Mouse (Mus musculus): ENCODE measurements around the gene Mtcp1.

DNA sequence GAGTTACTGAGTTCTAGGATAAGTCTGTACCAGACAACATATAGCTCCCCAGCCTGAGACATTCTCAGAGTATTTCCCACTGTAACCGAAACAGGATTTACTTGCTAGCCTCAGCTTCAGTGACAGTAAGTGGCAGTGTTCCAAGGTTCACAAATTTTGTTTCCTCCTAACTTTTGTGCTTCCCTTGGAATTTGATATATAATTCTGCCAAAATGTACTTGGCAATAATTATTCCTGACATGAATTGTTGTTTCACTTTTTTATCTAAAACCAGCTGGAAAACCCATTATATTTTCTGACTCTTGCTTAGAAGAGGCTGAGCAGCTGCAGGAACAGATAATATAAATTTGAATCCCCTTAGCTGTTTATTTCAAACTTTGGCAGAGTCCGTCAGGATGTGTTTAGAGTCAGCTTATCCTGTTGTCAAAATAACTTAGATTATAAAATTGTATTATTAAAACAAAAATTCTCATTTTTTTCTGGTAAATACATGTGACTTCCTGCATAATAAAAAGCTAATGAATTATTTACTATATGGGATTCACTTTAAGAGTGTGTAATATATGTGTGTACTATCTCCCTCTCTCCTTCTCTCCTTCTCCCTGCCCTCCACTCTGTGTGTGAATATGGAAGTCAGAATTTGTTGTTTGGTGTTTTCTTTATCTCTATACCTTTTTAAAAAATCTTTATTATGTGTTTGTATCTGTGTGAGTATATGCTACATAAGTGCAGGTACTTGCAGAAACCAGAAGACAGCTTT lies 43.5 kb downstream of the Mtcp1 start:
- TF ChIP-seq POLR2A (IDR thresholded peaks at IDR 0.05; ENCODE audit: low read depth, low read length) (no peak), CTCF (IDR thresholded peaks at IDR 0.05; ENCODE audit: extremely low read depth, insufficient read depth, insufficient read length, insufficient replicate concordance) (no peak)
